Mouse (Mus musculus) cerebellum, postnatal 10 days (tissue): ENCODE measurements around the gene Snap47.
"Not testable (repeated sequence)": the region's sequence is repeated elsewhere in the genome, so short reads cannot be mapped to it uniquely, and the experiment has no call there.

Source experiments
- DNase-seq, 2 experiments: peaks; one replicate each; pipeline ENCODE4 v3.0.0; 2021; ENCODE audit warnings: mixed read lengths in 2 of 2

The Snap47 gene

DNA sequence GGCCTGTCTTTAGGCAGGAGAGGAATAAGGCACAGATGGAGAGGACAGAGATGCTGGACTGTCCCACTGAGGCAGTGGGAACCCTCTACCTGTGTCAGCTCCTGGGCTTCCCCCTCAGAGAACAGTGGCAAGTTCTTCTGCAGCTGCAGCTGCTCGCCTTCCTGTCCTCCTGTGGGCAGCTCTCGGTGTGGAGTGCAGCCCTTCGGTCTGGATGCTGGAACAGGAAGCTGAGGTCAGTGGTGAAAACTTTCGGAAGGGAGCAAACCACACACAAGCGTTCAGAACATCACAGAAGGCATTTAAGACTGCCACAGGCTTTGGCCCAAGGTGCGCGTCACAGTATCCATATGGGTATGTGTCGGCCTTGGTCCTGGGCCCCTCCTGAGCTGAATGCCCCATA, 29.6 kb downstream of the Snap47 start:
- no peak for DNase-seq

DNA sequence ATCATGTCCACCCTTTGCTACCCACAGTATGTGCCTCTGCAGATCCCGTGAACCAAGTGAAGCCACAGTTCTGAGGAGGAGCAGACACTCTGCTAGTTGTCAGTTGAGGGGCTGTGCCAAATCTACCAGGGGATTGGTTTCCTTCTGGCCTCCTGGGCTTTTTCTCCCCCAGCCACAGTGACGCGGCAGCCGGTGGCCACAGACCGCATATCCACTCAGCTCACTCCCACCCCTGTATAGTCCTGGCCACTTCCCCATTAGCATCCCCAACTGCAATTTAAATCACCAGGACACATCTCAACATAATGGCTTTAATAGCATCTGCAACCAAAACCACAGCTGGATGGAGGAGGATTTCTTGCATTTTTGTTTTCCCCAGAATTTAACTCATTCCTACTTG, 32.3 kb downstream of the Snap47 start:
- DNase-seq, result no peak

DNA sequence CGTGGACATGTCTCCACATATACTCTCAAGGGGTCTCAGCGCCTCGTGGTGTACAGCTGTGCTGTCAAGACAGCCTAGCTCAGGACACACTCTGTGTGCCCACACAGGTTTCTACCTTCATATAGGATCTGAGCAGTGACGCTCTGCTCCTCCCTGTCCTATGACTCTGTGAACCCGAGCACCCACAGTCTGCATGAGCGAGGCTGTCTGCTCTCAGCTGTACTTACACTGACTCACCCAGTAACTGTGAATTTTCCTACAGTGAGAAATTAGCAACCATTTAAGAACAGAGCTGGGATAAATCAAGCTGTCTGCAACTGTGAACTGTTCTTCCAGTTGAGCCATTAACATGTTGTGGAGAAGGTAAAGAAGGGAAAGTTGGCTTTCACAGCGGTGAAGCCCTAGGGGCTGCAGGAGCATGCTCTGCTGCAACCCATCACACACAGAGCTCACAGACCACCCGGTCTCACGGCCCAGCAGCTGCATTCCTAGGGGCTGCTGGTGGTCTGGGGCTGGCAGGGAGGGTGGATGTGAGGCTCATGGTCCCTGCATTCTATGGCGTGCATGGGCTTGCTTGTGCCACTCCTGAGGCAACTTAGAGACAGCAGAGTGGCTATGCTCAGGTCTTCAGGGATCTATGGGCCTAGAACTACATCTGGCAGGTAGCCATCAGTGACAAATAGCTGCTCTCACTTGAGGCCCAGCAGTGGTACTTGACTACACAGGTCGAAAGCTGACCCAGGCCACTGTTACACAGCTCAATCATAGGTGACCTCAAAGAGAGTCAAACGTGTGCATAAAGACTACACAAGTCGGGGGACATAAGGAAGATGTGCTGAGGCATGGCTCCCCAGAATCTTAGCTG, 37.8 kb downstream of the Snap47 start:
- no peak for DNase-seq

DNA sequence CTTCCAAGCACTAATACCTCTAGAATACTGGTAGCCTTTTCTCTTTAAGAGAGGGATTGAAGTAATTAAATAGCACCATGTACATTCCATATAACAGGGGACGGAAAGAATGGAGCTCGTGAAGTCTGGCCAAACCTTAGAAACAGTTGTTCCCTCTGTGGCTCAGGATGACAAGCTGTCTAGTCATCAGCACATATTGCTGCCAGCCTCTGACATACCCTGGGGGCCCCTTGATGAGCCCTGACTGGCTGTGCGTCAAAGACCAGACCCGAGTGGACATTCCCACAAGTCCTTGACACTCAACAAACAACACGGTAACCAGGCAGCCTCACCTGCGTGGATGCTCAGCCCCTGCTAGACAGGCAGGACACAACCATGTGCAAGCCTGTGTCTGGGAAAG, 38.9 kb downstream of the Snap47 start:
- DNase-seq, result peak; percentile 17

DNA sequence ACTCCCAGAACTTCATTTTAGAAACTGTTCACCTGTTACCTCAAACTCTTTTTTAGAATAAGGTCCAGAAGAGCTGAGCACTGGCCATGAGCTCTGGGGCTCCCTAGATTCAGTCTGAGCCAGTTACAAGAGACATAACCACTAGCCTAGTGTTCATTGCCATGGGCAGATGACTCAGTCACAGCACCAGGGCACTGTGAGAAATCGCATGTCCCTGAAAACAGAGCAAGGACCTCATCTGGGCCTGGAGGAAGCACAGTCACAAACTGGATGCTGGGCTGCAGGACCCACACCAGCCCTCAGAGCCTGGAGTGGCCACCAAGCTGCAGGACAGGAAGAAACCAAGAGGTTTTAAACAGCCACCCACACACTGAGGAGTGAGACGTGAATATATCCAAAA, 40.1 kb downstream of the Snap47 start:
- no peak for DNase-seq

DNA sequence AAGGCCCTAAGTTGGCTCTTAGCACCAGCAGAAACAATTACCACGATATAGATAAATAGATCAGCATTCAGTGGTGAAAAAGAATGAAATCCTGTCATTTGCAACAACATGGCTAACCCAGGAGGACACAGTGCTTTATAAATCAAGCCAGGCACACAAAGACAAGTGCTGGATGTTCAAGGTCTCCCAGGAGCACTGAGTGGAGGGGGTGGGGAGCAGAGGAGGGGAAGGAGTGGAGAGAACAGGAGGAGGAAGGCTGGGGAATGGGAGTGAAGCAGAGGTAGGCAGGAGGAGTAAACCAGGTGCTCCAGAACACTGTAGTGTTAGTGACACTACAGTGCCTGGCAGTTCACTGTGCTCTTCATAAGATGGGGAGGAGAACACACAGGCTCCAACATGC, 45.2 kb downstream of the Snap47 start:
- DNase-seq, result no peak

DNA sequence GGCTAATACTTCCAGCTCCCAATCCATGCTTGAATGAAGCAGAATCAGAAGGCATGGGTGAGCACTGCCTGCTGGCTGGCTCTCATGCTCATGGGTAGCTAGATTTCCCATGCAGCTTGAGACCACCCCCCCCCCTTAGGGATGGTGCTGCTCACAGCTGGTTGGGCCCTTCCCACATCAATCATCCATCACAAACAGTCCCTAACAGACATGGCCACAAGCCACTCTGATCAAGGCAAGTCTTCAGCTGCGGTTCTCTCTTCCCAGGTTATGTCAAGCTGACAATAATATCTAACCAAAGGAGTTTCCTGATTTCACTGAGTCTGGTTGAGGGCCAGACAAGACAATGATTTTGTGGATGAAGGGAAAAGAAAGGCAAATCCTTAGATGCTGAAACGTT, 50.1 kb downstream of the Snap47 start:
- no peak for DNase-seq

DNA sequence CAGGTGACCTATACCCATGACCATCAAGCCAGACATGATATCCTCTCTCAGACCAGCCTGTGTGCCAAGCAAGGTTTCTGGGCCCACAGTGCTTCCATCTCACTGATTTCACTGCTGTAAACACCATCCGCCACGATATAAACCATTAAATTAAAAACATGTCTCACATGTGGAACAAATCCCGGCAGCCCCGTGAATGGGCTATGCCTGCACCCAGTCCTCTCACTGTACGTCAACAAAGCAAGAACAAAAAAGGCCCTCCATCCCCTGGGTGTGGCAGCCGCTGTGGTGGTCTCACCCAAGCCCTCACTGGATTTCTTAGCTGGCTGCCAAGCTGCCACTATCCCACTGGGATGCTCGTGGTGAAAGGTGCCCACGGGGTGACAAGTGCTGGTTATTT, 51.2 kb downstream of the Snap47 start:
- no peak for DNase-seq

DNA sequence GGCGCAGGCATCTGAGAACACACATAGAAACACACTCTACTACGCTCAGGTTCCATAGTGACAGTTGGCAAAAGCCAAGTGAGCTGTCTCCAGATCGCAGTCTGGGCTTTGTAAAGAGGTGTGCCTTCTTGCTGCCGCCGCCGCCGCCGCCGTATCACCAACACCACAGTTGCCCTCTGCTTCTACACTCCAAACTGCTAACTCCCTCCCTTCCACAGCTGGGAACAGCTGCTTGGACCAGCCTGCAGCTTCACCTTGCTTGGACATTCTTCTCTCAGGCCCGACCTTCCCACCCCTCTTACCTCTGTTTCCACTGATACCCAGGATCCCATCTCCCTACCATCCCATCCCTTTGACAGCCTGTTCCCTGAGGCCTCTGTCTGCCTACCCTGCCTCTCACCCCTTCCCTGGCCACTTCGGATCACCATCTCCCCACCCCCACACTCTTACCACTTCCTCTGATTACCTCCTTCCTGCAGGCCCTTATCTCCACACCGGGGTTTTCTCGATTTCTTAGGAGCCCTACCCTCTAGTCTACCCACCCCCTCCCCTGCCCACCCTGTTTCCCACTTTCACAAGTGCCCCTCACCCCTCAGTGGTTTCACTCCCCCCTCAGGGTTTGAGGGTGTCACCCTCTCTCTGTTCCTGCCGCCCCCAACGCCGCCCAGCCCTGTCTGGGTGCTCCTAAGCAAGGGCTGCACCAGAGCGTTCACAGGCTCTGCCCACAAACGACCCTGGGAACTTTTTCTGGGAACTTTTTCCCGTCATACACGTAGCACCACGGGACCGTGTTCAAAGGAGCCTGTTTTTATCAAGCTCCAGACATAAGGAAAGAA, 53.2 kb downstream of the Snap47 start:
- no peak for DNase-seq

DNA sequence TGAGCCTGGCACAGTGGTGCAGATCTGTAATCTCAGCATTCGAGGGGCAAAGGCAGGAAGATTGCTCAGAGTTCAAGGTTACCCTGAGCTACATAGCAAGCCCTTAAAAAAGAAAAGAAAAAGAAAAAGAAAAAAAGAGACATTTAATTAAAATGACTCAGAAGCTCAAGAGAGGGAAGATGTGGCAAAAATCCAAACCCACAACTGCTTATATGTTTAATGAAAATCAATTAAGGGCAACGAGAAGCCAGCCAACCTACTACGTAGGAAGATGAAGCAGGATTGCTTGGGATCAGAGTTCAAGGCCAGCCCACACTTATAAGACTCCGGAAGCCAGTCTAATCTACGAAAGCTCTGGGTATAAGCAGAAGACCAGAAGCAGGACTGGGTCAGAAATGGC, 56.5 kb downstream of the Snap47 start:
- no peak for DNase-seq

DNA sequence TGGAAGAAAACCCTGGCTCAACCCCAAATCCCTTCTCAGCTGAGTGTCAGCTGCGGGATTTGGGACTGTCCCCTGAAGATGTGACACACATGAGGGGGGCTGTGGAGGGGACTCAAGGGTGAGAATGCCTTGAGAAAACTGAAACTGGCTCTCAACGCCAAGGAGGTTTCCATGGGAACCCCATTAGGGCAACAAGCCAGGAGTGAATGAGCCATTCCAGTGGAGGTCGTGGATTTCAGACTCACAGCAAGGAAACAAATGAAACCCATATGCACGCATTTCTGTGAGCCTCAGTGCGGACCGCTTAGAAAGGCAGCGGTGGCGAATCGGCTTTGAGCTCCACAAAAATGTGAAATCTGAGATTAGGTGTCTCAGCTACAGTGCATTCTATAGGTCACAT, 57.4 kb downstream of the Snap47 start:
- peak; percentile 86 for DNase-seq

DNA sequence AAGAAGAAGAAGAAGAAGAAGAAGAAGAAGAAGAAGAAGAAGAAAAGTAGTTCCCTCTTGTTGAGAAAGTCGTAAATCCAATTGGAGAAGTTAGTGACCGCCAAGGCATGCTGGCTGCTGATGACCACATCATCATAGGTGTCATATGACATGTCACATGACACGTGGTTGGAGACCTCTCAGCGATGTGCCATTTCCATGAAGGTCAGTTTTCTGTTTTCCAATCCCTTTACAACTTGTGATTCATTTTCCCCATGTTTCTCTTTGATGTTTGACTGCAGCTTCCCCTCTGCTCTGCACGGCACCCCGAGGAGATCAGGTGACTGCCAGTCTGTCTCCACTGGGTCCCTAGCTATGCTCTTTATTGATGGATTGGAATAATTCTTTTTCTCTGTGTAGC, 58.7 kb downstream of the Snap47 start:
- no peak for DNase-seq

DNA sequence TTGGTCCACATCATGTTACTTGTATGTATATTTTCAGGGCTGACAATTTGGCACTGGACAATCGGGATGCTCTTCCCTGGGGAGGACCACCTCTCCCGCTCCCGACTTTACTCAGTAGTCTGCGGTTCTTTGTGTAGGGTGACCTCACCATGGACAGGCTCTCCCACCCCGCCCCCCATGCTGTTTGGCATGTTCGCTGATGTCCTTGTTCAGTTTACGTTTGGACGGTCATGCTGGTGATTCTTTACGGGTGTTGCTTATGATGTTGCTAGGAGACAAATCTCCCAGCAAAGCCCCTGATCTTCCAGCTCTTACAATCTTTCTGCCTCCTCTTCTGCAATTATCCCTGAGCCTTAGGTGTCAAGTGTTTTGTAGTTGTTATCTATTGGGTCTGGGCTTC, 60.5 kb downstream of the Snap47 start:
- no peak for DNase-seq

DNA sequence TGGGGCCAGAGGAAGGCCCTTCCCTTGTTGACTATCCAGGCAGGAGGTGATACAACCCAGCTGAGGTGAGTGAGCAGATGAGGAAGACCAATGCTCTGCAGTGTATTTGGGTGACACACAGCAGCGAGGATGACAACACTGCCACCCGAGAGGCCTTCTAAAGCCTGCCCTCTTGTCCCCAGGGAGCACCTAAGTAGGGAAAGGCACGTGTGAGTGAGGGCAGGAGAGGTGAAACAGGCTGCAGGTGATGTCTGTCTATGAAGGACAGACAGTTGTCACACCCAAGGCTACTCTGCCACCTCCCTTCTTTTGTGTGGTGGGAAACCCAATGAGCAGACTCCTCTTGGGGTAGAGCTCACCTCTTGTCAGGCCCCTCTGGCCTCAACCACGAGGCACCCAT, 61.4 kb downstream of the Snap47 start:
- no peak for DNase-seq

DNA sequence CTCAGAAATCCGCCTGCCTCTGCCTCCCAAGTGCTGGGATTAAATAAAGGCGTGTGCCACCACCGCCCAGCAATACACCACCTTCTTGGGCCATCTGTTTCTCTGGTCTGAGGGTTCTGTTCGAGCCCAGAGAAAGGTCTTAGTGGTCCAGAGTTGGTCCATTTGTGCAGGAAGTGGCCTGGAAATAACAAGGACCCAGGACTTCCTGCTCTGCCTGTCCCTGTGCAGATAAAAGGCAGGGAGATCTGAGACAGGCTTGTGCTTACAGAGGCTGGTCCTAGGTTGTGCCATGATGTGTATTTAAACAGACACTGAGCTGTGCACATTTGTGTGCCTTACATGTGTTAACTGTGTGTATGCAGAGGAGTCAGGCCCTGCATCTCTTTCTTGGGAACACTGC, 62.2 kb downstream of the Snap47 start:
- no peak for DNase-seq

DNA sequence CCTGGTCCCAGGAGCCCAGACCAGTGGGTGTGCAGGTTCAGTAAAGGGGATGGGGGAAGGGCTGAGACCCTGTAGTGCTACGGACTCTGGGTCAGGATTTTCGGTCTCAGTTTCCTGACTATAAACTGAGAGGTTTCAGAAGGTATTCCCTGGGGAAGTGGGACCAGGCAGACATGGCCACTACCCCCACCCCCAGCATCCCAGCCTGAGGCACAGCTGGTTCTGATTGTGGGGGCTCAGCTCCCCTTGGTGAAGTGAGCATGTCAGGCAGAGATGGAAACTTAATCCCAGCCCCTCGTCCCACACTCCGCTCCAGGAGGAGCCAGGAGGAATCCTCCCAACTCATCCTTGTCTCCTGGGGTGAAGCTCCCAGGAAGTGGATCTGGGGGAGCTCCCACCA, 63.5 kb downstream of the Snap47 start:
- no peak for DNase-seq

DNA sequence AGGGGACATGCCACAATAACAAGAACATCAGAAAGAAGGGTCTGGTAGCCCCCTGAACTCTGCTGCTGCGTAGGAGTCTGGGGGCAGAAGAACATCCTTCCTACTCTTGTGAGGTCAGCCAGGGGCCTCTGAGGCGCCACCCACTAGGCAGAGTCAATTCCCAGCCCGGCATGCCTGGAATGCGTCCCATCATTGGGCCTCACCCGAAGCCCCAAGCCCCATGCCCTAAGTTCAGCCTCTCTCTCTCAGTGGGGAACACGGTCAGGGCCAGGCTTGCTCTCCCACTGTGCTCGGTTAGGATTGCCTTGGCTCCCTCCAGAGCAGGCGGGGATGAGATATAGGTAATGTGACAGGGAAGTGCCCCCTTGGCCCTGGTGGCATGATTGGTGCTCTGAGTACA, 65.9 kb downstream of the Snap47 start:
- DNase-seq, result no peak

DNA sequence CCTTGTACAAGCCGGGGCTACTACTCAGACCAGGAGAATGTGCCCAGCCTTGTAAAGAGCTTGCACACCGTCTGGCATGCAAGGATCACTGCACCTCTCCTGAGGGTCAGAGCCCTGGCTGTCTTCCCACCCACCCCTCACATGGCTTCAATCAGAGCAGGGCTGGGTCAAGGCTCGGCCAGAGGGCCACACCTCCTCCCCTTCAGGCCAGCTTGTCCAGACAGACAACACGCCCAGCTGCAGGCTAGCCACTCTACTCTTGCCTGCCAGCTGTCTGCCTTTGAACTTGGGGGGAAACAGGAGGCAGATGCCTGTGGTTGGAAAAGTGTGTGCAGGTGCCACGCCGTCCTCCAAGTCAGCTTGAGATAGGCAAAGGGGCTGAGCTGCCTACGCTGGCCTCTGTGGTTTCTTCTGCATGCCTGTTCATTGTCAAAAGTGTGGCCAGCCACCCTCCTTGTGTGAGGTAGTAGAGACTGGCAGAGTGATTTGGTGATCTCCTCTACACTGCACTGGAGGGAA, 66.5 kb downstream of the Snap47 start:
- no peak for DNase-seq

DNA sequence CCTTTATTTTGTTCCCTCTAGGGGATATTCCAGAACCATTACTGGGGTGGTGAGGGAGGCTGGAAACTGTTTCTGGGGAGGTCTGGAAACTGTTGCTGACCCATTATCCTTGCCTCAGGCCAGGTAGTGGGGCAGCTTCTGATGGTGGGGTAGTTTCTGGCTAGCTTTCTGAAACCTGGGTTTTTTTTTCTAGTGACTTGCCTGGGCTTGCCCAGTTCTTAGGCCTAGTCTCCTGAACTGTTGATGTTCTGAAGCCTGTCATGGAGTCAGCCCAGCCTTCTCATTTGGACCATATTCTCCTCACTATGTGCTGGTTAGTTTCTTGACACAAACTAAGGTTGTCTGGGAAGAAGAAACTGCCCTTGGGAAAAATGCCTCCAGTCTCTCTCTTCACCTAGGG, 71.4 kb downstream of the Snap47 start:
- no peak for DNase-seq

DNA sequence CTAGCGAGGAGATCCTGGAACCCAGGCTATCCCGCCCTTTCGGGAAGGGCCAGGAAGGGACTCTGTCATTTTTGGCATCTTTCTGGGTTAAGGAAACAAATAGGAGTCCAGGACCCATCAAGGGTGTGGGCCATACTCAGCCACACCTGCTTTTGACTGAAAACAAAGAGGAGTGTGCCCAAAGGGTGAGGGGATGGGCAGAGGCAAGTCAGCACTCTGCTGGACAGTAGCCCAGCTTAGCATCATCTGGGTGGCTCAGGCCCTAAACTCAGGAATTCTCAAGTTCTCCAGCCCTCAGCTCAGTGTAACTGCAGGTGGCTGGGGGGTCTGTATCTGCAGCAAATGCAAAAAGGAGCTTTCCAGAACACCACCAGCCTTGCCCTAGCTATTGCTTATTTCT, 73.0 kb downstream of the Snap47 start:
- no peak for DNase-seq

DNA sequence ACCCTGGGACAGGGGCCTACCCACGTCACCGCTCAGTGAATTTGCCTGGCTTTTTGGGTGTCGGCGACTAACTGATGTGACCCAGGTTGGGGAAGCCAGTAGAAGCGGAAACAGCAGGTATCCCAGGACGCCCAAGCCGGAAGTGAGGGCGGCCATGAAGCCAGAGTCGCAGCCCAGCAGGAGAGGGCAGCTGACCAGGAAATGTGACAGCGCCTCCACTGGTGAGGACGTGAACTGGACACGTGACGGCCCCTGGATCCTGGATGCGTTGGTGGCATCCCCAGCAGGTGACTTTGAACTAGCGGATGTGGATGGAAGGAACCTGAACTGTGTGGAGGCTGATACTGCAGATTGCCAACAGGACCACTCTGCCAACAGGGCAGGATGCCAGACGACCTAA, 75.5 kb downstream of the Snap47 start, which contains the start of gene Prss38:
TSS of gene Prss38 (minus strand) at position 183 of the 400 bp plus-strand sequence.
- DNase-seq, result peak; percentile 44 to 51

DNA sequence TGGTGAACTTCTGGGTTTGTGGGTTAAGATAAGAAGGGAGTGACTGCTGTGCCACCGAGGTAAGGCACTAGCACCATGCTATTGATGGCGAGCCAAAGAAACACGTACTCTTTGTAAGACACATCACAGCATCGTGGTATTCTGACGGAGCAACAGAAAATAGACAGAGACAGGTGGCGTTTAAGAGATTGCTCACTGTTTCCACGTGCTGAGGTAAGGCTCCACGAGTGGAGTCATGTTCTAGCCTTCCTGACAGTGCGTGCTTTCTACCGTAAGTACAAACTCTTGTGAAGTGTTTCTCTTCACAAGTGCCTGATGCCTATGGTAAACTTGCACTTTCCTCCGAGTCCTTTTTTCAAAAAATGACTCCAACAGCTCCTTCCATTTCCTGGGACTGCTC, 81.1 kb downstream of the Snap47 start:
- no peak for DNase-seq

DNA sequence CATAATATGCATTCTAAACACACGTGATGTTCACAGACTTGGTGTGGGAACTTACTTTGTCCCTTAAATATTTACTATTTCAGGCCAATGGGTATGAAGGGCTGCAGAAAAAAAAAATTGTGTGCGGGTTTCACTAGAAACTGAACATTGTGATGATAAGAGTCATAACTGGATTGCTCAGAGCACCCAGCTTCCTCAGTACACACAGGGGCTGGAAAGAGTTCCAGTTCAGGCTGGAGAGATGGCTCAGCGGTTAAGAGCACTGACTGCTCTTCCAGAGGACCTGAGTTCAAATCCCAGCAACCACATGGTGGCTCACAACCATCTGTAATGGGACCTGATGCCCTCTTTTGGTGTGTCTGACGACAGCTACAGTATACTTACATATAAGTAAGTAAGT, 83.0 kb downstream of the Snap47 start:
- DNase-seq, result not testable (repeated sequence)

DNA sequence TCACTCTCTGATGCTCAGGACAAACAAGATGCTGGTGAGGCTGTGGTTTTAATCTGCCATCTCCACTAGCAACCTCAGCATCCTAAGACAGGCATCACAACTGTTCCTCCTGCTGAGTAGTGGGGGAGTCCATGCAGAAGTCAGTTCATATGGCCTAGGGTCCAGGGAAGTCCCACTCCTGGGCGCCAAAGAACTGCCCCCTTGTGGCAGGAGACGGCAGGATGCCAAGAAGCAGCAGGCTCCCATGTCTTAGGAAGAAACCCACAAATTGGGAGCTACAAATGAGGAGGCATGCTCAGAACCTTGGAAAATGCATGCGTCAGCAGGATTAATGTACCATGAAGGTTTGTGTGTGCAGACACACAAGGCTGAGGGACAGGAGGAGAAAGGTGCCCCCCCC, 84.4 kb downstream of the Snap47 start:
- DNase-seq, result peak; percentile 30 to 43
